In genomic region chr12:69360997-69361899, GRCm38 (mm10) we compare ENCODE assay signal across 8 mouse cellular contexts. TPM values are rescaled to one million over a fixed set of nuclear protein-coding genes. Genes with fewer than 3 reads are reported as not detected.
A peak's percentile ranks its signal among the peaks of the same experiment; 100 is the strongest.
DNase-seq lines count a peak whose midpoint lies in the region; ATAC-seq and TF ChIP-seq lines count a peak whose summit lies in the region.
"Not testable (repeated sequence)": the region's sequence is repeated elsewhere in the genome, so short reads cannot be mapped to it uniquely, and the experiment has no call there.

No protein-coding gene starts in this region.

- peak overlapping the region; percentile 91 for H3K9ac ChIP-seq in MEL (ENCODE audit: control insufficient read depth, low read depth, low read length, poor library complexity, severe bottlenecking)
- peak overlapping the region; percentile 69 for H3K9ac ChIP-seq in lung, embryonic 16.5 days (ENCODE audit: low read length)

- TF ChIP-seq RAD21 in MEL (IDR thresholded peaks at IDR 0.05; ENCODE audit: low read depth, low read length) = not testable (repeated sequence)

- not testable (repeated sequence) for H3K4me1 ChIP-seq in MEL (ENCODE audit: control insufficient read depth in 1 of 2, insufficient read depth in 2 of 2, low read length in 2 of 2); cerebellum, adult 2 months (ENCODE audit: control insufficient read depth, insufficient read depth, low read length)
- H3K4me1 ChIP-seq in lung, embryonic 16.5 days (replicated peaks; ENCODE audit: control insufficient read depth, insufficient read depth, low read length) = peaks cover 12% of the 10 kb centered on the region

- TF ChIP-seq POLR2A in MEL (IDR thresholded peaks at IDR 0.05; ENCODE audit: control insufficient read depth in 1 of 2, insufficient read depth in 1 of 2, low read depth in 1 of 2, low read length in 2 of 2, poor library complexity in 1 of 2) = peak; percentile 45 to 97; a peak in 2 of 4 replicates
- TF ChIP-seq POLR2A in cerebellum, adult 2 months (IDR thresholded peaks at IDR 0.05; ENCODE audit: borderline replicate concordance, insufficient read depth, low read length) = peak; percentile 82; the same call in 1 of the 2 replicates

- not testable (repeated sequence) for TF ChIP-seq EP300 in MEL (IDR thresholded peaks at IDR 0.05; ENCODE audit: low read depth in 1 of 2, low read length in 2 of 2)

- peak overlapping the region; percentile 64 for H3K4me2 ChIP-seq in lung, embryonic 16.5 days (ENCODE audit: low read depth, low read length)

- not testable (repeated sequence) for H3K9me3 ChIP-seq in MEL (replicated peaks; ENCODE audit: insufficient read depth, low read length); lung, embryonic 16.5 days (ENCODE audit: control insufficient read depth, low read length)

- peaks cover 11% of the 10 kb centered on the region for H3K79me2 ChIP-seq in MEL (ENCODE audit: control insufficient read depth, insufficient read depth, low read length, poor library complexity)

- WGBS in cerebellum, adult 2 months = under 1% methylated on average over 43 of the region's 50 CpGs
- under 1% methylated on average over 39 of the region's 50 CpGs for WGBS in lung, embryonic 16.5 days

- TF ChIP-seq CTCF in MEL (IDR thresholded peaks at IDR 0.05 in 2 of 3, conservative IDR thresholded peaks at IDR 0.05 in 1 of 3; ENCODE audit: control insufficient read depth in 1 of 3, insufficient read depth in 1 of 3, low read depth in 2 of 3, low read length in 3 of 3, poor library complexity in 1 of 3, severe bottlenecking in 1 of 3); cerebellum, adult 2 months (IDR thresholded peaks at IDR 0.05; ENCODE audit: borderline replicate concordance, insufficient read depth, low read depth, low read length): not testable (repeated sequence)

- DNase-seq in MEL (ENCODE audit: low read depth, low spot score) = peak; percentile 97
- peak; percentile 99 to 100 for DNase-seq in cerebellum, adult 2 months
- peak; percentile 98 for DNase-seq in forelimb bud, embryonic 11.5 days (ENCODE audit: low read depth, low spot score)
- peak; percentile 95 for DNase-seq in layer of hippocampus, adult 9-10 months (ENCODE audit: low spot score)
- DNase-seq in ovary, postnatal 10 days (ENCODE audit: low spot score) = peak; percentile 99
- DNase-seq in thymus, postnatal 10 days (ENCODE audit: low spot score in 2 of 2) = peak; percentile 99 to 100

- H3K4me3 ChIP-seq in MEL (ENCODE audit: control insufficient read depth in 1 of 2, insufficient read depth in 1 of 2, low read depth in 2 of 2, low read length in 2 of 2) = peak overlapping the region; percentile 77 to 93
- H3K4me3 ChIP-seq in cerebellum, adult 2 months (replicated peaks; ENCODE audit: insufficient read depth, low read depth, low read length) = peak overlapping the region; percentile 78
- H3K4me3 ChIP-seq in lung, embryonic 16.5 days (ENCODE audit: low read length) = peak overlapping the region; percentile 58

- H3K27ac ChIP-seq in MEL (ENCODE audit: control insufficient read depth, low read depth, low read length) = peak overlapping the region; percentile 99
- H3K27ac ChIP-seq in cerebellum, adult 2 months (ENCODE audit: insufficient read depth, low read length) = peak overlapping the region; percentile 73; the same call in 1 of the 2 replicates
- peak overlapping the region; percentile 98 for H3K27ac ChIP-seq in lung, embryonic 16.5 days (ENCODE audit: low read length)

- H3K36me3 ChIP-seq in MEL (ENCODE audit: control insufficient read depth in 1 of 2, insufficient read depth in 2 of 2, low read length in 2 of 2) = peaks cover 0 to 14% of the 10 kb centered on the region in 2 experiments; a peak in 2 of 4 replicates
- H3K36me3 ChIP-seq in lung, embryonic 16.5 days (ENCODE audit: control insufficient read depth, insufficient read depth, low read length) = not testable (repeated sequence)

- ATAC-seq in hematopoietic stem cell, adult 5-6 weeks (replicated peaks in 1 of 2; ENCODE audit: insufficient read depth in 1 of 2, low FRiP score in 2 of 2, low TSS enrichment in 1 of 2, low read depth in 1 of 2, poor library complexity in 2 of 2, severe bottlenecking in 2 of 2) = peak; percentile 88 to 94
- peak; percentile 97 for ATAC-seq in lung, embryonic 16.5 days (ENCODE audit: low read depth)

- H3K27me3 ChIP-seq in MEL (ENCODE audit: control insufficient read depth in 1 of 2, insufficient read depth in 2 of 2, low read length in 2 of 2); cerebellum, adult 2 months (ENCODE audit: control insufficient read depth, insufficient read depth, low read length); lung, embryonic 16.5 days (ENCODE audit: control insufficient read depth, insufficient read depth, low read depth, low read length): not testable (repeated sequence)

TF ChIP-seq in MEL, 35 proteins besides CTCF, POLR2A, EP300 and RAD21:
- TF ChIP-seq MYC (IDR thresholded peaks at IDR 0.05; ENCODE audit: low read depth, low read length) (peak; percentile 72; the same call in 1 of the 2 replicates), TCF12 (IDR thresholded peaks at IDR 0.05; ENCODE audit: low read depth, low read length) (peak; percentile 59; the same call in 1 of the 2 replicates), HCFC1 (IDR thresholded peaks at IDR 0.05; ENCODE audit: low read depth, low read length) (peak; percentile 64; the same call in 1 of the 2 replicates), POLR2AphosphoS2 (IDR thresholded peaks at IDR 0.05; ENCODE audit: low read length) (peak; percentile 88), MAZ (IDR thresholded peaks at IDR 0.05; ENCODE audit: low read depth, low read length) (0 out of 2 replicates have a peak, but pooled peaks have one; percentile 31), NELFE (IDR thresholded peaks at IDR 0.05; ENCODE audit: low read depth, low read length) (peak; percentile 96), TBP (IDR thresholded peaks at IDR 0.05; ENCODE audit: low read depth, low read length) (peak; percentile 98), SIN3A (IDR thresholded peaks at IDR 0.05; ENCODE audit: low read length) (peak; percentile 74), MAX (IDR thresholded peaks at IDR 0.05; ENCODE audit: low read length) (peak; percentile 74; the same call in 1 of the 2 replicates), ETS1 (IDR thresholded peaks at IDR 0.05; ENCODE audit: low read depth, low read length) (peak; percentile 24; the same call in 1 of the 2 replicates), ELF1 (IDR thresholded peaks at IDR 0.05; ENCODE audit: low read depth, low read length) (0 out of 2 replicates have a peak, but pooled peaks have one; percentile 4), KAT2A (conservative IDR thresholded peaks at IDR 0.05; ENCODE audit: low read depth, low read length) (peak; percentile 55; the same call in 1 of the 2 replicates), ZMIZ1 (IDR thresholded peaks at IDR 0.05; ENCODE audit: low read depth, low read length) (peak; percentile 95)

RNA-seq across cellular contexts. Expression of gene Nemf, which starts 4.3 kb away (rescaled TPM):
- total RNA-seq in MEL (2012; rRNA removed) = 32.1 and 33.4 TPM in 2 replicates
- 10 to 100 TPM in 1 of 2 experiments, not detected in 1; 30.2 TPM for polyA plus RNA-seq in MEL (2012; ENCODE audit: insufficient read depth in 1 of 2, insufficient read length in 2 of 2, low read depth in 1 of 2, low replicate concordance in 2 of 2, missing spikeins in 1 of 2)
- polyA plus RNA-seq in cerebellum, adult 2 months (2012; rRNA removed) = 42.6 and 43.8 TPM in 2 replicates
- 93.1 and 126 TPM in 2 replicates for total RNA-seq in hematopoietic stem cell, adult 5-6 weeks (2017)
- 85.9 and 86.9 TPM in 2 replicates for polyA plus RNA-seq in lung, embryonic 16.5 days (2015; fragmentation: Nextera tagmentation; extraction: Ambion mirVana)

RNA-seq across cellular contexts. Expression of gene Arf6, which starts 10.7 kb away (rescaled TPM):
- total RNA-seq in MEL (2012; rRNA removed) = 132 and 140 TPM in 2 replicates
- 100 to 1,000 TPM; 181 to 192 TPM for polyA plus RNA-seq in MEL (2012; ENCODE audit: insufficient read depth in 1 of 2, insufficient read length in 2 of 2, low read depth in 1 of 2, low replicate concordance in 2 of 2, missing spikeins in 1 of 2)
- 67.3 and 67.6 TPM in 2 replicates for polyA plus RNA-seq in cerebellum, adult 2 months (2012; rRNA removed)
- total RNA-seq in hematopoietic stem cell, adult 5-6 weeks (2017) = 146 and 157 TPM in 2 replicates
- 35.1 and 41.8 TPM in 2 replicates for polyA plus RNA-seq in lung, embryonic 16.5 days (2015; fragmentation: Nextera tagmentation; extraction: Ambion mirVana)

RNA-seq across cellular contexts. Expression of gene Gm9887, which starts 11.0 kb away (rescaled TPM):
- 0.69 and 1.7 TPM in 2 replicates for total RNA-seq in MEL (2012; rRNA removed)
- 1 to 10 TPM in 1 of 2 experiments, not detected in 1; 4.9 TPM for polyA plus RNA-seq in MEL (2012; ENCODE audit: insufficient read depth in 1 of 2, insufficient read length in 2 of 2, low read depth in 1 of 2, low replicate concordance in 2 of 2, missing spikeins in 1 of 2)
- polyA plus RNA-seq in cerebellum, adult 2 months (2012; rRNA removed) = 0.33 and 0.61 TPM in 2 replicates
- 0.69 and 2.5 TPM in 2 replicates for total RNA-seq in hematopoietic stem cell, adult 5-6 weeks (2017)
- 1.3 TPM in 2 replicates for polyA plus RNA-seq in lung, embryonic 16.5 days (2015; fragmentation: Nextera tagmentation; extraction: Ambion mirVana)

Comparison
In these comparisons a context has a peak if more than half of its experiments do, and no peak if none do; other contexts are left out.
1. Peak in every context shown above with its lines: DNase-seq, ATAC-seq, H3K4me3 ChIP-seq and H3K27ac ChIP-seq.